Mouse (Mus musculus) midbrain, embryonic 12.5 days (tissue): ENCODE measurements around the gene Rpl37. TPM values are rescaled to one million over a fixed set of nuclear protein-coding genes. Genes with fewer than 3 reads are reported as not detected.

Source experiments
- ATAC-seq: fragments of 200-750 bp; cut with Nextera tagmentation; 2 replicates; pipeline ENCODE4 v1.8.0; 2017; ENCODE audit warnings: low read depth, moderate TSS enrichment, moderate library complexity; ENCODE audit not compliant: low FRiP score
- H3K27ac ChIP-seq: fragments of 300-500 bp; sonication (generic); replicated peaks from 2 replicates; pipeline ENCODE4 v1.5.1; 2016; ENCODE audit warnings: mild to moderate bottlenecking
- H3K27me3 ChIP-seq: fragments of 300-500 bp; sonication (generic); 2 replicates; pipeline ENCODE4 v1.6.1; 2016; ENCODE audit warnings: mild to moderate bottlenecking
- H3K36me3 ChIP-seq: fragments of 300-500 bp; sonication (generic); 2 replicates; pipeline ENCODE4 v1.6.1; 2016
- H3K4me1 ChIP-seq: fragments of 300-500 bp; sonication (generic); 2 replicates; pipeline ENCODE4 v1.6.1; 2016
- H3K4me2 ChIP-seq: fragments of 300-500 bp; sonication (generic); replicated peaks from 2 replicates; pipeline ENCODE4 v1.6.1; 2016; ENCODE audit warnings: mild to moderate bottlenecking, moderate library complexity
- H3K4me3 ChIP-seq: fragments of 300-500 bp; sonication (generic); 2 replicates; pipeline ENCODE4 v1.5.1; 2016; ENCODE audit warnings: mild to moderate bottlenecking
- H3K9ac ChIP-seq: fragments of 300-500 bp; sonication (generic); replicated peaks from 2 replicates; pipeline ENCODE4 v1.6.1; 2016; ENCODE audit warnings: mild to moderate bottlenecking, moderate library complexity
- H3K9me3 ChIP-seq: fragments of 300-500 bp; sonication (generic); 2 replicates; pipeline ENCODE4 v1.6.1; 2016; ENCODE audit warnings: mild to moderate bottlenecking
- WGBS: fragments of 180-500 bp; shearing (Covaris S2); methylation state at CpG from one replicate; pipeline ENCODE4 v1.1.7; 2016; 5-methylcytosine and 5-hydroxymethylcytosine counted together
- polyA plus RNA-seq: library from polyadenylated mRNA; unstranded; fragments of >200 nt; fragmentation: Nextera tagmentation; extraction: Ambion mirVana; gene quantifications from 2 replicates; pipeline ENCODE4 v1.2.1, GENCODE M21; 2016

The Rpl37 gene
- polyA plus RNA-seq, 1 experiment from 2014 or later: 417 TPM

- no peak for ATAC-seq
- no peak overlapping the region for H3K27ac ChIP-seq
- no peaks in the 10 kb centered on the region for H3K9me3 ChIP-seq
- no peak overlapping the region for H3K4me2 ChIP-seq
- H3K4me3 ChIP-seq: no peak overlapping the region
- H3K27me3 ChIP-seq: no peaks in the 10 kb centered on the region
- H3K4me1 ChIP-seq: no peaks in the 10 kb centered on the region
- peaks cover 36% of the 10 kb centered on the region for H3K36me3 ChIP-seq
- WGBS: 90% methylated on average over 12 of the region's 12 CpGs
- no peak overlapping the region for H3K9ac ChIP-seq
These were observed 48.8 kb downstream of the Rpl37 start for GRCm38 (mm10) chr15:5165121-5165773.

Other genes with a start within 250 kb of the Rpl37 start
- gene Mroh2b, start 217.9 kb upstream of the Rpl37 start, polyA plus RNA-seq: not detected in 2 replicates
- gene C7, start 52.9 kb upstream of the Rpl37 start, polyA plus RNA-seq: 0.06 TPM in 1 of 2 replicates, not detected in the other
- gene Card6, start 8.1 kb upstream of the Rpl37 start, polyA plus RNA-seq: 0.84 and 1.2 TPM in 2 replicates
- 14.6 and 16.2 TPM in 2 replicates for gene Prkaa1, start 27.2 kb downstream of the Rpl37 start, polyA plus RNA-seq
- gene Ttc33, start 68.9 kb downstream of the Rpl37 start, polyA plus RNA-seq: 51.1 and 51.9 TPM in 2 replicates
- gene Ptger4, start 127.5 kb downstream of the Rpl37 start, polyA plus RNA-seq: 0.42 and 0.70 TPM in 2 replicates